Mouse (Mus musculus): ENCODE results near the gene Tmeff2.

GRCm38 (mm10) chr1:51126425-51126765, 225.9 kb downstream of the Tmeff2 start:
- TF ChIP-seq CTCF (IDR thresholded peaks at IDR 0.05) (no peak), POLR2A (IDR thresholded peaks at IDR 0.05; ENCODE audit: insufficient read depth, low read depth, low read length) (no peak)

Data from heart, adult 2 months (tissue).